Mouse (Mus musculus): ENCODE data around the gene Cd200r3. TPM values are rescaled to one million over a fixed set of nuclear protein-coding genes. Genes with fewer than 3 reads are reported as not detected.

Cd200r3 gene
- polyA plus RNA-seq, 1 experiment from 2014 or later: 0.98 TPM

DNA sequence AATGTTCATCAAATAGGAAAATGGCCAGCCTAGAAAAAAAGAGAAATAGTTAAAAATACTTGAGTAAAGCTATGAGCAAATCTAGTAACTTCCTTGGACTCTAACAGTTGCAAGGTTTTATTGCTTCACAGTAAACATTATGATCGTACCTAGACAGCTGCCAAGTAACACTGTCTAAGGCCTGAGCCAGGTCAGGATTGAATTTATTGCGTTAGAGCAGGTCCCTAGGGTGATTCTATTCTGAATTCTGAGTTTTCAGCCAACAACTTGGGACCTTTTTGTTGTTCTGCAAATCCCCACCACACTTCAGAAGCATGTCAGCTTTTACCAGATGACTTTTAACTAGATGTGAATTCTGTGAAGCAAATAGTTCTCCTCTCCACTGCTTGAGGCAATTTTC, 87.3 kb downstream of the Cd200r3 start:
- no peaks in the 10 kb centered on the region for H3K27me3 ChIP-seq (ENCODE audit: control insufficient read depth, insufficient read depth, low read depth, low read length)
- WGBS (ENCODE audit: insufficient replicate concordance): 55% methylated on average over 2 of the region's 2 CpGs
- no peak overlapping the region for H3K4me3 ChIP-seq (ENCODE audit: low read depth, low read length)
- ATAC-seq (ENCODE audit: low read depth): no peak
- H3K36me3 ChIP-seq (ENCODE audit: control insufficient read depth, insufficient read depth): no peaks in the 10 kb centered on the region
- no peak overlapping the region for H3K4me2 ChIP-seq (ENCODE audit: low read depth, low read length)
- H3K27ac ChIP-seq (ENCODE audit: low read length): no peak overlapping the region
- H3K4me1 ChIP-seq (ENCODE audit: control insufficient read depth, low read depth, low read length): no peaks in the 10 kb centered on the region
- H3K9ac ChIP-seq (ENCODE audit: low read depth, low read length): no peak overlapping the region
- H3K9me3 ChIP-seq (replicated peaks; ENCODE audit: control insufficient read depth, low read length): no peaks in the 10 kb centered on the region

Other genes starting within 250 kb of the Cd200r3 start
- 2.0 and 2.5 TPM in 2 replicates for gene Nepro, start 219.4 kb upstream of the Cd200r3 start, polyA plus RNA-seq (2015; fragmentation: Nextera tagmentation; extraction: Ambion mirVana)
- gene Gtpbp8, start 197.3 kb upstream of the Cd200r3 start, polyA plus RNA-seq (2015; fragmentation: Nextera tagmentation; extraction: Ambion mirVana): 15.3 and 16.4 TPM in 2 replicates
- 3.6 and 3.8 TPM in 2 replicates for gene Cd200r1, start 177.9 kb upstream of the Cd200r3 start, polyA plus RNA-seq (2015; fragmentation: Nextera tagmentation; extraction: Ambion mirVana)
- 0.30 and 0.35 TPM in 2 replicates for gene Cd200r4, start 131.9 kb upstream of the Cd200r3 start, polyA plus RNA-seq (2015; fragmentation: Nextera tagmentation; extraction: Ambion mirVana)
- gene Cd200r2, start 76.6 kb upstream of the Cd200r3 start, polyA plus RNA-seq (2015; fragmentation: Nextera tagmentation; extraction: Ambion mirVana): 0.06 TPM in 1 of 2 replicates, not detected in the other
- gene Ccdc80, start 149.7 kb downstream of the Cd200r3 start, polyA plus RNA-seq (2015; fragmentation: Nextera tagmentation; extraction: Ambion mirVana): 10.4 and 11.8 TPM in 2 replicates
- gene Slc35a5, start 215.0 kb downstream of the Cd200r3 start, polyA plus RNA-seq (2015; fragmentation: Nextera tagmentation; extraction: Ambion mirVana): 7.6 and 9.4 TPM in 2 replicates
- gene Atg3, start 215.1 kb downstream of the Cd200r3 start, polyA plus RNA-seq (2015; fragmentation: Nextera tagmentation; extraction: Ambion mirVana): 14.8 and 15.1 TPM in 2 replicates